Mouse (Mus musculus): Measurements from ENCODE around the gene Tas1r3.

DNA sequence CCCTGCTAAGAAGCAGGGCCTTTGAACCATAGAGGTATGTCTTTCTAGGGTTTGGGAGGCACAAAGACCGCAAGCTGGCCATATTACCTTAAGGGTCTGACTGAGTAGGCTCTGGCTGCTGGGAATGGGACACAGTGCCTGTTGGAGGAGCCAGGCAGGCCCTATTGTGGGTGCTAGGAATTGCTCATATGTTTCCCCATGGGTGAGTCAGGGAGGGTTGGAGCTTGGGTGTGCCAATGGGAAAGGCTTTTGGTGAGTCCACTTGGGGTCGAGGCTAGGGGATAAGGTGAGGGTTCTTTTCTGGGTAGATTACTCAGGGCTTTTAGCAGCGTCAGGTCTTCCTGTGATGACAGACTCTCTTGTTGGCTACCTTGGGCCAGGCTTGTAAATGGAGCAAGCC is 11.8 kb downstream of the Tas1r3 start:
- TF ChIP-seq CTCF (IDR thresholded peaks at IDR 0.05 in 2 of 3, conservative IDR thresholded peaks at IDR 0.05 in 1 of 3; ENCODE audit: control insufficient read depth in 1 of 3, insufficient read depth in 1 of 3, low read depth in 2 of 3, low read length in 3 of 3, poor library complexity in 1 of 3, severe bottlenecking in 1 of 3) = no peak
- TF ChIP-seq RCOR1 (IDR thresholded peaks at IDR 0.05; ENCODE audit: low read depth, low read length) = no peak
- no peak for TF ChIP-seq MEF2A (IDR thresholded peaks at IDR 0.05; ENCODE audit: extremely low read depth, insufficient replicate concordance, low read depth, low read length, poor library complexity, severe bottlenecking)
- TF ChIP-seq EP300 (IDR thresholded peaks at IDR 0.05; ENCODE audit: low read depth in 1 of 2, low read length in 2 of 2) = no peak
- TF ChIP-seq CHD1 (IDR thresholded peaks at IDR 0.05; ENCODE audit: low read depth, low read length) = no peak
- no peak for TF ChIP-seq GATA1 (IDR thresholded peaks at IDR 0.05; ENCODE audit: low read depth, low read length)
- no peak for TF ChIP-seq POLR2A (IDR thresholded peaks at IDR 0.05; ENCODE audit: control insufficient read depth in 1 of 2, insufficient read depth in 1 of 2, low read depth in 1 of 2, low read length in 2 of 2, poor library complexity in 1 of 2)
- no peak for TF ChIP-seq HCFC1 (IDR thresholded peaks at IDR 0.05; ENCODE audit: low read depth, low read length)

All from MEL (cell line).